Comparison of ENCODE assay signal across 14 mouse cellular contexts in genomic region chr10:22815461-22816236, GRCm38 (mm10). TPM values are rescaled to one million over a fixed set of nuclear protein-coding genes. Genes with fewer than 3 reads are reported as not detected.
DNase-seq lines count a peak whose midpoint lies in the region; ATAC-seq and TF ChIP-seq lines count a peak whose summit lies in the region.
"Had no signal": no experiment of that assay in that cellular context is flagged by ENCODE, and none has a peak within 500 bp of the region (broad histone marks: within the 10 kb centered on the region; RNA-seq: fewer than 3 reads in every experiment).

No protein-coding gene starts in this region.

- H3K4me3 ChIP-seq in heart, adult 2 months: peak overlapping the region; percentile 14; the same call in 1 of the 2 replicates
- H3K4me3 ChIP-seq in liver, embryonic 11.5 days (ENCODE audit: low read depth, low read length): peak overlapping the region; percentile 17; the same call in 1 of the 2 replicates
- no peak overlapping the region for H3K4me3 ChIP-seq in liver, postnatal 0 days (ENCODE audit: low read depth, low read length)
- peak overlapping the region; percentile 32 for H3K4me3 ChIP-seq in intestine, embryonic 15.5 days (replicated peaks)
- H3K4me3 ChIP-seq in forebrain, embryonic 10.5 days: no peak overlapping the region
- no peak overlapping the region for H3K4me3 ChIP-seq in forebrain, embryonic 13.5 days
- H3K4me3 ChIP-seq: neural tube, embryonic 13.5 days had no signal

- H3K36me3 ChIP-seq in heart, adult 2 months (ENCODE audit: control insufficient read depth, insufficient read depth, low read length): no peaks in the 10 kb centered on the region
- no peaks in the 10 kb centered on the region for H3K36me3 ChIP-seq in liver, embryonic 11.5 days (ENCODE audit: control insufficient read depth, insufficient read depth, low read length)
- H3K36me3 ChIP-seq in liver, postnatal 0 days (replicated peaks; ENCODE audit: insufficient read depth, low read length): no peaks in the 10 kb centered on the region
- H3K36me3 ChIP-seq in intestine, embryonic 15.5 days: no peaks in the 10 kb centered on the region
- no peaks in the 10 kb centered on the region for H3K36me3 ChIP-seq in forebrain, embryonic 10.5 days (replicated peaks)
- no peaks in the 10 kb centered on the region for H3K36me3 ChIP-seq in forebrain, embryonic 13.5 days (ENCODE audit: poor library complexity, severe bottlenecking)
- H3K36me3 ChIP-seq: neural tube, embryonic 13.5 days had no signal

- H3K9me3 ChIP-seq in liver, embryonic 11.5 days (ENCODE audit: control insufficient read depth, low read length): no peaks in the 10 kb centered on the region
- H3K9me3 ChIP-seq in liver, postnatal 0 days (ENCODE audit: low read length): no peaks in the 10 kb centered on the region
- no peaks in the 10 kb centered on the region for H3K9me3 ChIP-seq in intestine, embryonic 15.5 days
- no peaks in the 10 kb centered on the region for H3K9me3 ChIP-seq in forebrain, embryonic 10.5 days
- no peaks in the 10 kb centered on the region for H3K9me3 ChIP-seq in forebrain, embryonic 13.5 days (replicated peaks)
- H3K9me3 ChIP-seq: neural tube, embryonic 13.5 days had no signal

- peak in 1 of 2 experiments; percentile 45 for DNase-seq in heart, adult 2 months
- DNase-seq in heart, adult 8-10 months (ENCODE audit: low spot score): no peak
- no peak for DNase-seq in liver, embryonic 11.5 days (ENCODE audit: low spot score)
- DNase-seq in liver, postnatal 0 days: no peak
- peak; percentile 7 for DNase-seq in NIH3T3 (ENCODE audit: low read depth)
- DNase-seq in forebrain, embryonic 10.5 days (ENCODE audit: extremely low spot score, low spot score): no peak
- DNase-seq: adrenal gland, postnatal 10 days; cerebellum, adult 9-11 months; gastrocnemius, postnatal 10 days had no signal

- H3K27me3 ChIP-seq in heart, adult 2 months (ENCODE audit: control insufficient read depth, insufficient read depth, low read length): peaks cover 15% of the 10 kb centered on the region
- peaks cover 78% of the 10 kb centered on the region for H3K27me3 ChIP-seq in liver, embryonic 11.5 days (replicated peaks; ENCODE audit: control insufficient read depth, insufficient read depth, low read length)
- H3K27me3 ChIP-seq in liver, postnatal 0 days (ENCODE audit: insufficient read depth, low read length): peaks cover 76% of the 10 kb centered on the region
- peaks cover 21% of the 10 kb centered on the region for H3K27me3 ChIP-seq in intestine, embryonic 15.5 days (replicated peaks)
- H3K27me3 ChIP-seq in forebrain, embryonic 10.5 days (ENCODE audit: poor library complexity, severe bottlenecking): peaks cover 98% of the 10 kb centered on the region
- peaks cover 92% of the 10 kb centered on the region for H3K27me3 ChIP-seq in forebrain, embryonic 13.5 days

- H3K4me2 ChIP-seq in liver, embryonic 11.5 days: peak overlapping the region; percentile 40
- no peak overlapping the region for H3K4me2 ChIP-seq in liver, postnatal 0 days (ENCODE audit: low read depth, low read length)
- H3K4me2 ChIP-seq in intestine, embryonic 15.5 days (replicated peaks): peak overlapping the region; percentile 58
- no peak overlapping the region for H3K4me2 ChIP-seq in forebrain, embryonic 13.5 days
- H3K4me2 ChIP-seq: neural tube, embryonic 13.5 days had no signal

- H3K79me2 ChIP-seq in heart, adult 2 months (replicated peaks; ENCODE audit: control insufficient read depth, insufficient read depth, low read length): no peaks in the 10 kb centered on the region

- TF ChIP-seq POLR2A in heart, adult 2 months (IDR thresholded peaks at IDR 0.05; ENCODE audit: insufficient read depth, low read depth, low read length): no peak

- no peaks in the 10 kb centered on the region for H3K4me1 ChIP-seq in heart, adult 2 months (ENCODE audit: control insufficient read depth, insufficient read depth, low read length)
- no peaks in the 10 kb centered on the region for H3K4me1 ChIP-seq in liver, embryonic 11.5 days (replicated peaks; ENCODE audit: control insufficient read depth, insufficient read depth, low read length)
- H3K4me1 ChIP-seq in liver, postnatal 0 days (ENCODE audit: insufficient read depth): no peaks in the 10 kb centered on the region
- peaks cover 5% of the 10 kb centered on the region; the same call in 1 of the 2 replicates for H3K4me1 ChIP-seq in intestine, embryonic 15.5 days (replicated peaks)
- peaks cover 35% of the 10 kb centered on the region for H3K4me1 ChIP-seq in forebrain, embryonic 10.5 days
- H3K4me1 ChIP-seq in forebrain, embryonic 13.5 days: peaks cover 6% of the 10 kb centered on the region; the same call in 1 of the 2 replicates

- no peak for TF ChIP-seq EP300 in heart, adult 2 months (IDR thresholded peaks at IDR 0.05; ENCODE audit: insufficient read depth, low read depth, low read length)
- TF ChIP-seq EP300 in liver, postnatal 0 days (IDR thresholded peaks at IDR 0.05; ENCODE audit: low read depth): no peak

- whole genome bisulfite sequencing in heart, adult 2 months: 13% methylated on average over 19 of the region's 19 CpGs
- 6% methylated on average over 19 of the region's 19 CpGs for WGBS in liver, embryonic 11.5 days
- WGBS in liver, postnatal 0 days (ENCODE audit: insufficient replicate concordance): 5% methylated on average over 19 of the region's 19 CpGs
- WGBS in intestine, embryonic 15.5 days: 4% methylated on average over 19 of the region's 19 CpGs
- under 1% methylated on average over 19 of the region's 19 CpGs for WGBS in forebrain, embryonic 10.5 days
- WGBS in forebrain, embryonic 13.5 days: 1% methylated on average over 19 of the region's 19 CpGs

- no peak for ATAC-seq in liver, embryonic 11.5 days (replicated peaks; ENCODE audit: low FRiP score)
- ATAC-seq in liver, postnatal 0 days: no peak
- no peak for ATAC-seq in intestine, embryonic 15.5 days
- no peak for ATAC-seq in forebrain, embryonic 13.5 days

- TF ChIP-seq CTCF in heart, adult 2 months (IDR thresholded peaks at IDR 0.05): no peak
- TF ChIP-seq CTCF in liver, postnatal 0 days (IDR thresholded peaks at IDR 0.05; ENCODE audit: low read depth): no peak

- H3K9ac ChIP-seq in heart, adult 2 months (ENCODE audit: low read depth, low read length): no peak overlapping the region
- H3K9ac ChIP-seq in liver, embryonic 11.5 days (ENCODE audit: low read depth, low read length): no peak overlapping the region
- no peak overlapping the region for H3K9ac ChIP-seq in liver, postnatal 0 days (replicated peaks)
- H3K9ac ChIP-seq in intestine, embryonic 15.5 days: peak overlapping the region; percentile 38
- no peak overlapping the region for H3K9ac ChIP-seq in forebrain, embryonic 13.5 days
- H3K9ac ChIP-seq: neural tube, embryonic 13.5 days had no signal

- intact Hi-C loops in heart, adult 2 months (cut with DNase I): loop anchor here (2.0 kb wide), 1 partner anchor 263 kb away; no protein-coding TSS in a partner anchor

- H3K27ac ChIP-seq in heart, adult 2 months: peak overlapping the region; percentile 62
- no peak overlapping the region for H3K27ac ChIP-seq in liver, embryonic 11.5 days (ENCODE audit: low read depth, low read length)
- H3K27ac ChIP-seq in liver, postnatal 0 days (ENCODE audit: low read depth): no peak overlapping the region
- H3K27ac ChIP-seq in intestine, embryonic 15.5 days: peak overlapping the region; percentile 80
- H3K27ac ChIP-seq in forebrain, embryonic 10.5 days: no peak overlapping the region
- no peak overlapping the region for H3K27ac ChIP-seq in forebrain, embryonic 13.5 days
- H3K27ac ChIP-seq: neural tube, embryonic 13.5 days had no signal

RNA-seq across cellular contexts. Expression of gene Tcf21, which starts 4.3 kb away (rescaled TPM):
- 1 to 10 TPM; 8.4 to 9.6 TPM for total RNA-seq in heart, adult 2 months (2021)
- 29.6 and 32.3 TPM in 2 replicates for polyA plus RNA-seq in heart, adult 2 months (2012; rRNA removed)
- total RNA-seq in heart, adult 8-10 months (2022): 10 to 100 TPM in 1 of 4 experiments, 1 to 10 TPM in 3; 8.2 to 11.1 (median 9.0) TPM
- polyA plus RNA-seq in liver, embryonic 11.5 days (2014; fragmentation: Nextera tagmentation; extraction: Ambion mirVana): 21.9 and 25.1 TPM in 2 replicates
- 12.9 and 13.9 TPM in 2 replicates for polyA plus RNA-seq in liver, postnatal 0 days (2015; fragmentation: Nextera tagmentation; extraction: Ambion mirVana)
- polyA plus RNA-seq in intestine, embryonic 15.5 days (2015; fragmentation: Nextera tagmentation; extraction: Ambion mirVana): 151 and 186 TPM in 2 replicates
- not detected in 2 replicates for polyA plus RNA-seq in forebrain, embryonic 10.5 days (2016; fragmentation: Nextera tagmentation; extraction: Ambion mirVana)
- polyA plus RNA-seq in forebrain, embryonic 13.5 days (2015; fragmentation: Nextera tagmentation; extraction: Ambion mirVana): 0.25 and 0.37 TPM in 2 replicates
- total RNA-seq: gastrocnemius, postnatal 10 days; left cerebral cortex, adult 8-10 months; megakaryocyte, adult 5-6 weeks had no signal

Comparison
In these comparisons a context has a peak if more than half of its experiments do, and no peak if none do; other contexts are left out.
1. H3K4me3 ChIP-seq: peak in heart, adult 2 months (single experiment), liver, embryonic 11.5 days (single experiment) and intestine, embryonic 15.5 days (single experiment); none in liver, postnatal 0 days (single experiment), forebrain, embryonic 10.5 days (single experiment) and forebrain, embryonic 13.5 days (single experiment).
2. H3K4me2 ChIP-seq: peak in liver, embryonic 11.5 days (single experiment) and intestine, embryonic 15.5 days (single experiment); none in liver, postnatal 0 days (single experiment) and forebrain, embryonic 13.5 days (single experiment).
3. H3K27ac ChIP-seq: peak in heart, adult 2 months (single experiment) and intestine, embryonic 15.5 days (single experiment); none in liver, embryonic 11.5 days (single experiment), liver, postnatal 0 days (single experiment), forebrain, embryonic 10.5 days (single experiment) and forebrain, embryonic 13.5 days (single experiment).
4. RNA of gene Tcf21, which starts 4.3 kb away (polyA plus RNA-seq): 151 to 186 TPM in intestine, embryonic 15.5 days, 29.6 to 32.3 TPM in heart, adult 2 months, 21.9 to 25.1 TPM in liver, embryonic 11.5 days and 12.9 to 13.9 TPM in liver, postnatal 0 days; 0.25 to 0.37 TPM in forebrain, embryonic 13.5 days and not detected in forebrain, embryonic 10.5 days; every median in the first group is over 10 times any median in the second.